Mouse (Mus musculus) heart, embryonic 14.5 days (tissue): ENCODE data around the gene Nuak1. TPM values are rescaled to one million over a fixed set of nuclear protein-coding genes. Genes with fewer than 3 reads are reported as not detected.

ENCODE experiments used
- ATAC-seq: fragments of 200-750 bp; cut with Nextera tagmentation; 2 replicates; pipeline ENCODE4 v1.8.0; 2017; ENCODE audit warnings: low read depth, moderate TSS enrichment; ENCODE audit not compliant: insufficient number of reproducible peaks, insufficient read depth, low FRiP score
- H3K27ac ChIP-seq, 2 experiments: fragments of 200-500 bp in 1 of 2; fragments of 300-500 bp in 1 of 2; sonication (generic) in 1 of 2; replicated peaks in 1 of 2; 2 replicates each; pipeline ENCODE4 v1.5.1; 2012 to 2014; ENCODE audit warnings: low read depth in 2 of 2, low read length in 2 of 2, control low read depth in 1 of 2, mild to moderate bottlenecking in 1 of 2, mixed read lengths in 1 of 2; ENCODE audit not compliant: control insufficient read depth in 1 of 2, insufficient read depth in 1 of 2
- H3K27me3 ChIP-seq: fragments of 300-500 bp; sonication (generic); 2 replicates; pipeline ENCODE4 v1.6.1; 2014; ENCODE audit warnings: mild to moderate bottlenecking, low read length, control low read depth; ENCODE audit not compliant: control insufficient read depth, insufficient read depth
- H3K36me3 ChIP-seq: fragments of 300-500 bp; sonication (generic); 2 replicates; pipeline ENCODE4 v1.6.1; 2014; ENCODE audit warnings: mild to moderate bottlenecking, control low read depth, low read length, mixed read lengths; ENCODE audit not compliant: control insufficient read depth, insufficient read depth
- H3K4me1 ChIP-seq, 2 experiments: fragments of 200-500 bp in 1 of 2; fragments of 300-500 bp in 1 of 2; sonication (generic) in 1 of 2; 2 replicates each; pipeline ENCODE4 v1.6.1; 2012 to 2014; ENCODE audit warnings: low read length in 2 of 2, control low read depth in 1 of 2, mixed read lengths in 1 of 2; ENCODE audit not compliant: control insufficient read depth in 2 of 2, insufficient read depth in 2 of 2
- H3K4me2 ChIP-seq: fragments of 300-500 bp; sonication (generic); 2 replicates; pipeline ENCODE4 v1.6.1; 2014; ENCODE audit warnings: mild to moderate bottlenecking, low read length
- H3K4me3 ChIP-seq, 2 experiments: fragments of 200-500 bp in 1 of 2; fragments of 300-500 bp in 1 of 2; sonication (generic) in 1 of 2; 2 replicates each; pipeline ENCODE4 v1.5.1; 2012 to 2014; ENCODE audit warnings: low read length in 2 of 2, mild to moderate bottlenecking in 2 of 2, control low read depth in 1 of 2, low read depth in 1 of 2, moderate library complexity in 1 of 2; ENCODE audit not compliant: control insufficient read depth in 1 of 2, insufficient read depth in 1 of 2
- H3K9ac ChIP-seq: fragments of 300-500 bp; sonication (generic); 2 replicates; pipeline ENCODE4 v1.6.1; 2014; ENCODE audit warnings: mild to moderate bottlenecking, low read length
- H3K9me3 ChIP-seq: fragments of 300-500 bp; sonication (generic); 2 replicates; pipeline ENCODE4 v1.6.1; 2016; ENCODE audit warnings: low read length, control low read depth; ENCODE audit not compliant: control insufficient read depth
- WGBS: fragments of 180-500 bp; shearing (Covaris S2); extraction: QIAGEN DNeasy Blood & Tissue Kit; methylation state at CpG from one replicate; pipeline ENCODE4 v1.1.7; 2014; 5-methylcytosine and 5-hydroxymethylcytosine counted together
- polyA plus RNA-seq: library from polyadenylated mRNA; unstranded; fragments of >200 nt; fragmentation: Nextera tagmentation; extraction: Ambion mirVana; gene quantifications from 2 replicates; pipeline ENCODE4 v1.2.1, GENCODE M21; 2014

The Nuak1 gene
- polyA plus RNA-seq, 1 experiment from 2014 or later, result 3.4 TPM

DNA sequence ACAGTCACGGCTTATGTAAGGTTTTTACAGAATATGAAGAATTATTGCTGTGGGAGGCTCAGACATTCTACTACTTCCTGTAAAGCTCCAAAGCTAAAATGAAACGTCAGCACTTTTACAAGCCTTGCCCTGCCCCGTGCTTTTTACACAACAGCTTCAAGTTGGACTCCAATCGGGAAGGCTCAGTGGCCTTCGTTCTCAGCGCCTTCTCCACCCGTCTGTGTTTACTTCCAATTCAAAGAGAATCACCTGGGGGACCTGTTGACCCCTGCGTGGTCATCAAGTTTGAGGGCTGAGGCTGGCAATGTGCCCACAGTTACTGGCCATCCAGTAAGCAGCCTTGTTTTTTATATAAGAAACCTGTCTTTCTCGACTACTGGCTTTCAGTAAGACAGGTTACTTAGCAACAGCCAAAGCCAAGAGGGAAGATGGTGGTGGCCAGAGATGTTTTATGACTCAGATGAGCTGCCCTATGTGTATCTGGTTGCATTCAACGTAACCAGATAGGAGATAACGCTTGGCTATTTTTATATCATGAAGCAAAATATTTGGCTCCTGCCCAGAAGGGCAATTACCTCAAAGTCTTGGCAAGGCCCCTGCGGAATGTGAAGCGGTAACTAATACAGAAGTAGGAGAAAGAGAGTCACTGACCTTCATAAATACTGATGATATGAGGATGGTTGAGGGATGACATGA is 31.3 kb downstream of the Nuak1 start:
- no peaks in the 10 kb centered on the region for H3K27me3 ChIP-seq
- H3K4me2 ChIP-seq, result peak overlapping the region; percentile 16; the same call in 1 of the 2 replicates
- peaks cover 30% of the 10 kb centered on the region for H3K36me3 ChIP-seq
- 44% methylated on average over 13 of the region's 13 CpGs for WGBS
- peak overlapping the region; percentile 73 to 83 for H3K27ac ChIP-seq
- ATAC-seq, result peak; percentile 66
- no peaks in the 10 kb centered on the region for H3K9me3 ChIP-seq
- no peak overlapping the region for H3K9ac ChIP-seq
- H3K4me3 ChIP-seq, result no peak overlapping the region
- H3K4me1 ChIP-seq, result peaks cover 33 to 57% of the 10 kb centered on the region in 2 experiments

DNA sequence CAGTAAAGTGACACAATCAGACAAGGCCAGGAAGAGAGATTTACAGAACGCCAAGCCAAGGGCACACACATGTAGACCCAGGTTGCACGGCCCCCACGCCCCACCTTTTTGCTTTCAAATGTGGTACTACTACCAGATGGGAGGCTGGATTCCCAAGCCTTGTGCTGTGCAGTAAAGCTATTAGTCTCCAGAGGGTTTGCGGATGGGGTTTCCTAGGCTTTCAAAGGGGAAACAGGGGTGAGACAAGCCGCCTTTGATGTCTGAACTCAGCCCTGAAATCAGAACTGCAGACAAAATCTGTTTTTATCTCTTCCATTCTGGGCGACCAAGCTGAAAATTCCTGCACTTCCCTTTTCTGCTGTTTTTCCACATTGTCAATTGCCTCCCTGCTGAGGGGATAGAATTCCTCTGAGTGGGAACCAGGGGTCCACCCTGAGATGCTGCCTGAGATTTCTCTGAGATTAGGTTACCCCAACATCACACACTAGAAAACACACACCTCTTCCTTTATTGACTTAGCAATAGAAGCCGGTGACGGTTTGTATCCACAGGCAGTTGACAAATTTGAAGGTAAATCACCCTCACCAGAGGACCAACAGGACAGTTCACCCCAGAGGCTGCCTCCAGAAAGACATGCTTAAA is 35.1 kb downstream of the Nuak1 start:
- H3K9ac ChIP-seq, result no peak overlapping the region
- H3K36me3 ChIP-seq, result peaks cover 31% of the 10 kb centered on the region
- WGBS, result 53% methylated on average over 8 of the region's 8 CpGs
- H3K4me1 ChIP-seq, result peaks cover 21 to 41% of the 10 kb centered on the region in 2 experiments
- H3K4me3 ChIP-seq, result no peak overlapping the region
- H3K27me3 ChIP-seq, result no peaks in the 10 kb centered on the region
- H3K9me3 ChIP-seq, result no peaks in the 10 kb centered on the region
- H3K27ac ChIP-seq, result no peak overlapping the region
- no peak overlapping the region for H3K4me2 ChIP-seq
- no peak for ATAC-seq

DNA sequence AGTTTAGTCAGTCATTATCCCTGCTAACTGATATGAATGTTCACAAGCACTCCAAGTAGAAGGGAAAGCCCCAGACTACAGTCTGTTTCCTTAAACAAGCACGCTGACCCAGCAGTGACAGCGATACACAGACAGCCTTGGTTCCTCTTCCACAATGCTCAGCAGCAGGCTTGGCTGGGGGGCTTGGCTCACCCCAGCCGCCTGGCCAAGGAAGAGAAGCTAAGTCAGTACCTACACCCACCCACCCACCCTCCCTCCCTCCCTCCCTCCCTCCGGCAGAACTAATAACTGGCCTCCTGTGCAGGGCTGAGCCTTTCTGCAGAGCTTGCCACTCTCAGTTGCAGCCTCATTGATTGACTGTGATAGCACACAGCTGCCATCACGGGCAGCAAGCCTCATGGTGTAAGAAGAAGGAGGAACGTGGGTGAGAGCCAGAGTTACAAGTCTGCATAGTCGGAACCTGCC is 38.5 kb downstream of the Nuak1 start:
- H3K9me3 ChIP-seq, result no peaks in the 10 kb centered on the region
- peaks cover 24% of the 10 kb centered on the region for H3K36me3 ChIP-seq
- H3K9ac ChIP-seq, result peak overlapping the region; percentile 30; the same call in 1 of the 2 replicates
- H3K27me3 ChIP-seq, result no peaks in the 10 kb centered on the region
- peaks cover 17 to 39% of the 10 kb centered on the region in 2 experiments for H3K4me1 ChIP-seq
- H3K4me2 ChIP-seq, result no peak overlapping the region
- H3K27ac ChIP-seq, result peak overlapping the region in 1 of 2 experiments; percentile 42; a peak in 2 of 4 replicates
- ATAC-seq, result peak; percentile 27
- no peak overlapping the region for H3K4me3 ChIP-seq
- 22% methylated on average over 7 of the region's 7 CpGs for WGBS

DNA sequence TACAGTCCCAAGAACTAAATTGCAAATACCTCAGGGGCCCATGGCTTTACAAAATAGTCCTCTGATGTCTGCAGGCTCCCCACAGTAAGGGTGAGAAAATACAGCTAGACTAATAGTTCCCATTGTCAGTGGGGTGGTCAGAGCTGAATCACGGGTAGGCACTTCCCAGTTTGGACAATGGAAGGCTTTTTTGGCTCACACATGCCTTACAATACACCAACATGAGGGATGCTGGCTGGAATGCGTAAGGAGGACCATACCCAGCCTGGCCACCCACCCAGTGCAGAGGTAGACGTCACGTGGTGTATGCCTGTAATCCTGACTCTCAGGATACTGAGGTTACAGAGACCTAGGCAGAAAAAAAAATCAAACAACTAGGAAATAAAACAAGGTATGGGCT is 39.2 kb downstream of the Nuak1 start:
- Histone ChIP-seq H3K4me1 (peaks cover 24 to 45% of the 10 kb centered on the region in 2 experiments), H3K27me3 (no peaks in the 10 kb centered on the region), H3K27ac (no peak overlapping the region), H3K9me3 (no peaks in the 10 kb centered on the region), H3K4me3 (no peak overlapping the region), H3K9ac (no peak overlapping the region; the same call in 1 of the 2 replicates), H3K4me2 (no peak overlapping the region), H3K36me3 (peaks cover 18% of the 10 kb centered on the region; the same call in 1 of the 2 replicates)
- WGBS, result 70% methylated on average over 4 of the region's 4 CpGs
- no peak for ATAC-seq

DNA sequence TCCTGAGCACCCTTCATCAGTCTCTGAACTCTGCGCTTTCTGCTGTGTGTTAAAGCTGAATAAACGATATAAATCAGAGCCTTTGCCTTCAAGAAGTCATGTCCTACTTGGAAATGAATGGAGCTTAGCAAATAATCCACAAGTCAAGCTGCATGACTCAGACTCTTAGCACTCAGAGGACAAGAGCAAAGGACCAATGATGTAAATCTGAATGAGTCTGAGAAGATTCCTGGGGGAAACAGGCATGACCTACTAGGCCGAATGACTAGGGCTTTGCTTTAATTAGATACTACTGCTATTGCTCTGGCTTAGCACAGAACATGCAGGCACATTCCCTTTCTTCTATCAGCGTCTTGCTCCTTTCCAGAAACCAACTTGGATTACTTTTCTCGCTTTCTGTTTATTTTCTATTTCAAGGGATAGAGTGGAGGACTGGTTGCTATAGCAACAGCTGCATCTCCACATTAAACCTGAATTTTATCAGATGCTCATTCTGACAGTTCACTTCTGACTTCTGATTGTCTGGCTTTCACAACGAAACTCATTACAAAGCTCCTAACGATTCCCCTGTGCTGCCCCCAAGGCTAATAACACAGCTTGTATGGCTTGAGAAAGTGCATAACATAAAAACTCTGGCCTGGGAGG is 40.2 kb downstream of the Nuak1 start:
- Histone ChIP-seq H3K27me3 (no peaks in the 10 kb centered on the region), H3K9ac (no peak overlapping the region), H3K4me2 (no peak overlapping the region), H3K36me3 (peaks cover 18% of the 10 kb centered on the region; the same call in 1 of the 2 replicates), H3K4me3 (no peak overlapping the region), H3K4me1 (peaks cover 34 to 51% of the 10 kb centered on the region in 2 experiments), H3K27ac (no peak overlapping the region), H3K9me3 (no peaks in the 10 kb centered on the region)
- WGBS, result 86% methylated on average over 7 of the region's 7 CpGs
- no peak for ATAC-seq

DNA sequence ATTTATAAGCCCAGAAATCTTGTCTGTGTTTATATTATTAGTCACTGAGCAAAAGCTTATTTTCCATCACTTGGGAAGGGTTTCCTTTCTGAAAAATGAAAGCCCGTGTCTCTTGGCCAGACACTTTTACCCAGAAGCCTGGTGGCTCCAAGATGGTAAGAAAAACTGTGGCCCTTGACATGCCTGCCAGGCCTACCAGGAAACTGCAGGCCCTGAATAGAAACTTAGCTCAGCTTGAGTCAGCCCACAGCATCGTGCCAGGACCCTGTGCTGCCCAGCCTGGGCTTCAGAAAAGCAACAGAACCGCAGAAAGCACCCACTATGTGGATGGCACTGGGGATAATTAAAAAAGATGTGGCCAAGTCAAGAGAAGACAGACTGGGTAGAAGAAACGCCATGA is 43.1 kb downstream of the Nuak1 start:
- Histone ChIP-seq H3K9me3 (no peaks in the 10 kb centered on the region), H3K27ac (peak overlapping the region in 1 of 2 experiments; percentile 73; a peak in 3 of 4 replicates), H3K4me3 (no peak overlapping the region), H3K36me3 (0 out of 2 replicates have a peak, but pooled peaks cover 21% of the 10 kb centered on the region), H3K9ac (no peak overlapping the region), H3K4me1 (peaks cover 51 to 63% of the 10 kb centered on the region in 2 experiments), H3K4me2 (no peak overlapping the region), H3K27me3 (no peaks in the 10 kb centered on the region)
- no peak for ATAC-seq
- WGBS, result 62% methylated on average over 4 of the region's 4 CpGs

DNA sequence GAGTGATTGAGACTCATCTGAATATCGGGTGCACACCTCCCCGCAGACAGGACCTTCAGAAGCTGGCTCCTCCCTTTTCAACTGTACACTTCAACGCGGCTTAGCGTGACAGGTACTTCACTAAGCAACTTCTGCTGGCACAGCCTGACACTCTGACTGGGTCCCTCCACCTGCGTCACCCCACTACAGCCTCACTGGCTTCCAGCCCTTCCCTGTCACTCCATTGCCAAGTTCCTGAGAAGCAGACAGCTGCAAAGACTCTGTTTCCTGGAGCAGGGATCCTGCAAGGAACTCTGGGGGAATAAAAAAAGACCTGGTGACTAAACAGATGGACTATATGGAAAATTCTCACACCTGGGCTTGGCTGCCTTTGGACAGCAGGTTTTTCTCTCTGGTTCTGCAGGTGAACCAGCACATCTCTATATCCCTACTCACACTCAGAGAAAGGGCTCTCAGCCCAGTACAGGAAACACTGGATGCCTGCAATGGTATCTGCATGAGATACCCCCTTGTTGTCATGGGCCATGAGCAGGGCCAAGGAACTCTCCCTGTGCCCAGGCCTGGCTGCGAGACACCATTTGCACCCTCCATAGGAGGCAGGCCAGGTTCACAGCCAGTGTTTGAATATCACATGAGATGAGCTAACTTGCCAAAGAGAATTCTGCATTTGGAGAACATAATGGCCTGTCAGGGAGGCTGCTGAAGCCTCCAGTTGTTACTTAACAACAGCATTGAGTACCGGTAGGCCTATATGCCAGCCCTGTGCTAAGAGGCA is 44.3 kb downstream of the Nuak1 start:
- 30% methylated on average over 8 of the region's 8 CpGs for WGBS
- peak overlapping the region; percentile 22; the same call in 1 of the 2 replicates for H3K9ac ChIP-seq
- peak overlapping the region; percentile 19 for H3K4me2 ChIP-seq
- H3K36me3 ChIP-seq, result peaks cover 30% of the 10 kb centered on the region
- no peak overlapping the region for H3K4me3 ChIP-seq
- H3K4me1 ChIP-seq, result peaks cover 50 to 64% of the 10 kb centered on the region in 2 experiments
- H3K27me3 ChIP-seq, result no peaks in the 10 kb centered on the region
- H3K27ac ChIP-seq, result peak overlapping the region; percentile 68 to 73
- no peaks in the 10 kb centered on the region for H3K9me3 ChIP-seq
- ATAC-seq, result peak; percentile 48
